Mouse (Mus musculus) layer of hippocampus, postnatal 36 days (tissue): ENCODE data around the gene Tspan33. TPM values are rescaled to one million over a fixed set of nuclear protein-coding genes. Genes with fewer than 3 reads are reported as not detected.
A peak's percentile ranks its signal among the peaks of the same experiment; 100 is the strongest.
"Not testable (repeated sequence)": the region's sequence is repeated elsewhere in the genome, so short reads cannot be mapped to it uniquely, and the experiment has no call there.

Source experiments
- DNase-seq, 2 experiments: peaks; one replicate each; pipeline ENCODE4 v3.0.0; 2022
- total RNA-seq, 2 experiments: library from RNA; stranded (reverse); gene quantifications; 2 replicates each; pipeline ENCODE4 v1.2.3; 2021

The Tspan33 gene
- total RNA-seq, 2 experiments from 2014 or later, result 34.4 to 36.3 TPM

DNA sequence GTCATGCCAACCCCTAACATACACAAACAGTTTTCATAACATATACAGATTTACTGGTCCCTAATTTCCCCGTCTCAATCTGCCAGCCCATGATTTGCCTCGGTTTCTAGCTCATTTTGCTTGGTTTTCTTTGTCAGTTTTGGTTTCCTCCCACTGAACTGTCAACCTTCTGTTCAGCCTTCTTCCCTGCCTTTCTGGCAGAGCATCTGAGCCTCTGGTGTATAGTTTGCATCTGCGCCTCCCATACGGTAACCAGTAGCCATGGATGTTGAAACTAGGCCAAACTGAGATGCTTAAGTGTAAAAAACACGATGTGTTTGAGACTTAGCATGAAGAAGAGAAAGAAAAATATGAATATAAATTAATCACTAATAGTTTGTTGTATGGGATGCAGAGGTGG, 62.0 kb downstream of the Tspan33 start:
- peak; percentile 47 to 61 for DNase-seq

DNA sequence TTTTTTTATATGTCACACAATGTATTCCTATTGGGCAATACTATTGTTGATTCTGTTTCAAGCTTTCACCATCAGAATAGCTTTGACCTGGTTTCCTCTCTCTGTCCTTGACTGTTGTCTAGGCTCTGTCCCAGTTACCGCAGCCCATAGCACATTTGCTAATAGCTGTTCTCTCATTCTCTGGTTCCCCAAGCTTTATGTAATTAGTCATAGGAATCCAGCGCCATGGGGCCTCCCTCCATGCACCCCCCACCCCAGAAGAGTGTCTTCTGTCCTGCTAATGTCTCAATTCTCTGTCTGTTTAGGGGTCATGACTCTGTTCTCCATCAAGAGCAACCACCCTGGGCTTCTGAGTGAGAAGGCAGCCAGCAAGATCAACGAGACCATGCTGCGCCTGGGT, 62.5 kb downstream of the Tspan33 start:
- DNase-seq, result no peak

- DNase-seq, result peak; percentile 69 to 73
Observed at GRCm38 (mm10) chr6:29758417-29758816, 64.4 kb downstream of the Tspan33 start.

DNA sequence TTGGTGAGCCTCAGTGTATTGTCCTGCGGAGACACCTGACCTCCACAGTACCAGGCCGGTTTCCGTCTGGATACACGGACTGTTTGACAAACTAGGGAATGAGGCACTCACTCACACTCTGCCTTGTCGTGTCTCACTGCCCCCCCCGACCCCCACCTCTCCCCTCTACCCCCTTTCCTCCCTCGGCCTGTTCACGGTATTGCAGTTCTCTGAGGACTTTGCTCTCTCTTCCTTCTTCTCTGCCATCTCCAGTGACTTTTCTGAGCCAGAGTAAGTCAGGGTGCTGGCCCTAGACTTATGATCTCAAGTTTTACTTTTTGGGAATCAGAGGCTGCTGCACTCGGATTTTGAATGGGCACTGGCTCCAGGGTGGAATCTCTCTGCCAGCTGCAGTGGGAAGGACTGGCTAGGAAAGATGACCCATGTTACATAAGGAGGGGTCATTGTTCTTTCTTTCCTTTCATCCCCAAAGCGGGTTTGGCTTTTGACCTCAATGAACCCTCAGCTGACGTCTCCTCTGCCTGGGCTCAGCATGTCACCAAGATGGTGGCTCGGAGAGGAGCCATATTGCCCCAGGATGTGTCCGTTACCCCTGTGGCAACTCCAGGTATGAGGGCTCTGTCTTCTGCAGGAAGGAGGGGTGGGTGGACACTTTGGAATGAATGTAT, 65.1 kb downstream of the Tspan33 start:
- no peak for DNase-seq

DNA sequence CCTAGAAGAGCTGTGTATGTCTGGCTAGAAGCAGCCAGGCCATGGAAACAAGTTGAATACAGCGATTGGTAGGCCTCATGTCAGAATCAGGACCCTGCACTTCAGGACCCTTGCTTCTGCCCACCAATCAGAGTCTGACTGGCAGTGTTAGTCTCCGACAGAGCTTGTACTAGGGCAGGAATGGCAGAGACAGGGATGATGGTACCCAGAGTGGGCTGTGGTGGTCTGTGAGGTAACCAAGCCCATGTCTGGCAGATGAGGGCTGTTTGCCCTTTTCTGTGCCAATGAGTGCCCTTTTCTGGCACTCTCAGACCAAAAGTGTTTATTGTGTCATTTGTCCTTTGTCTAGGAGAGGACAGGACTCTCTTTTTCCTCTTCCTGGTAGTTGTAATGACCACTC, 66.4 kb downstream of the Tspan33 start:
- DNase-seq, result not testable (repeated sequence)

DNA sequence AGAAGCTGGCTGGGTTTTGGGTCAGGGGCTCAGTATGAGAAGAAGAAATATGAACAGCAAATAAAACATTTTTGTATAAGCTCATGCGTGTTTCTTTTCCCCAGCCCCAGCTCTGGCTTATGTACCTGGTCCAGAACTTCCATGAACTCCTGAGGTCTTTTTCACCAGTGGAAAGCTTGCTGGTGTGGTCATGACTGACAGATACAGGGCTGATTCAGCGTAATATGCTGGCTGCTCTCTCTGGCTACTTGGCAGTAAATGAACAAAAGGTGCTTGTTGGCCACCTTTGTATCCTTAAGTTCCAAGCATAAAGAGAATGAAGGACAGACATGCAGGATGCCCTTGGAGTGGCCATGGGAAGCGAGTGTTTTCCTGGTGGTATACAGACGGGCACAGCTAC, 67.3 kb downstream of the Tspan33 start:
- DNase-seq, result no peak

DNA sequence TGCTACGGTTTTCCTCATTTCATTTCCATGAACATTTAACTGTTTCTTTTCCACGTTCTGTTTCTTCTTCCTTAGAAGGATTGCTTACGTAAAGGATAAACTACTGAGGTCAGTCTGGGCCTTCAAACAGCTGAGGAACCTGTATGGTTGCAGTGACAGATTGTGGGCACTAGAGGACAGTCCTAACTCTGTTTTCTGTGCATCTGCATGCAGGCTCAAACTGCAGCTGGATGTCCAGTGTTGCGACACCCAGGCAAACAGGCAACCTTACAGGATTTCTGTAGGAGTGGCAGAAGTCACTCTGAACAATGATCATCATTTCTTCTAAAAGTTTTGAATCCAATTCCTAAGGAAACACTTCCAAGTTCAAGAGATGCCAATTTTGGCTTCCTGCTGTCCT, 68.5 kb downstream of the Tspan33 start:
- no peak for DNase-seq

DNA sequence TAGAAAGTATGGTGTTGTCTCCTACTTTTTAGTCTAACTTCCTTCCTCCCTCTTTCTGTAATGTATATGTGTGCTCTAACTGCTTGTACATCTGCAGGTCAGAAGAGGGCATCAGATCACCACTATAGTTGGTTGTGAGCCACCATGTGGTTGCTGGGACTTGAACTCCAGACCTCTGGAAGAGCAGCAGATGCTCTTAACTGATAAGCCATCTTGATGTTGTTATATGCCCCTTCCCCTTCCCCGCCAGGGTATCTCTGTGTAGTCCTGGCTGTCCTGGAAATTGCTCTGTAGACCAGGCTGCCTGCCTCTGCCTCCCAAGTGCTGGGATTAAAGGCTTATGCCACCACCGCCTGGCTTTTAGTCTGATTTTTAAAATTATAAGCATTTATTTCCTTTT, 72.9 kb downstream of the Tspan33 start:
- DNase-seq, result no peak

Other genes starting within 250 kb of the Tspan33 start
- gene Atp6v1f, start 226.5 kb upstream of the Tspan33 start, total RNA-seq, result 100 to 1,000 TPM; 242 to 264 TPM
- gene Atp6v1fnb, start 222.8 kb upstream of the Tspan33 start, total RNA-seq, result 1 to 10 TPM; 1.2 to 2.0 TPM
- gene Kcp, start 186.3 kb upstream of the Tspan33 start, total RNA-seq, result 1 to 10 TPM; 1.7 to 1.9 TPM
- 1 to 10 TPM; 4.5 to 4.8 TPM for gene Irf5, start 167.6 kb upstream of the Tspan33 start, total RNA-seq
- 10 to 100 TPM; 72.3 to 73.1 TPM for gene Tnpo3, start 84.3 kb upstream of the Tspan33 start, total RNA-seq
- 10 to 100 TPM; 16.6 to 17.4 TPM for gene Smo, start 41.3 kb downstream of the Tspan33 start, total RNA-seq
- gene Ahcyl2, start 73.8 kb downstream of the Tspan33 start, total RNA-seq, result 100 to 1,000 TPM; 232 to 261 TPM
- 10 to 100 TPM; 20.2 to 25.3 TPM for gene Strip2, start 222.8 kb downstream of the Tspan33 start, total RNA-seq